Mouse (Mus musculus) forebrain, embryonic 15.5 days (tissue): ENCODE data around the gene Inpp5k. TPM values are rescaled to one million over a fixed set of nuclear protein-coding genes. Genes with fewer than 3 reads are reported as not detected.

Experiments used
- ATAC-seq: fragments of 200-750 bp; cut with Nextera tagmentation; replicated peaks from 2 replicates; pipeline ENCODE4 v1.8.0; 2017; ENCODE audit warnings: mild to moderate bottlenecking, moderate TSS enrichment, moderate library complexity
- H3K27ac ChIP-seq: fragments of 300-500 bp; sonication (generic); replicated peaks from 2 replicates; pipeline ENCODE4 v1.5.1; 2015; ENCODE audit warnings: mild to moderate bottlenecking, inconsistent platforms
- H3K27me3 ChIP-seq: fragments of 300-500 bp; sonication (generic); 2 replicates; pipeline ENCODE4 v1.6.1; 2015; ENCODE audit warnings: inconsistent platforms
- H3K36me3 ChIP-seq: fragments of 300-500 bp; sonication (generic); 2 replicates; pipeline ENCODE4 v1.6.1; 2015; ENCODE audit warnings: mild to moderate bottlenecking, inconsistent platforms
- H3K4me1 ChIP-seq: fragments of 300-500 bp; sonication (generic); 2 replicates; pipeline ENCODE4 v1.6.1; 2015; ENCODE audit warnings: inconsistent platforms
- H3K4me2 ChIP-seq: fragments of 300-500 bp; sonication (generic); replicated peaks from 2 replicates; pipeline ENCODE4 v1.6.1; 2015; ENCODE audit warnings: mild to moderate bottlenecking, inconsistent platforms
- H3K4me3 ChIP-seq: fragments of 300-500 bp; sonication (generic); 2 replicates; pipeline ENCODE4 v1.5.1; 2015; ENCODE audit warnings: mild to moderate bottlenecking, inconsistent platforms
- H3K9ac ChIP-seq: fragments of 300-500 bp; sonication (generic); replicated peaks from 2 replicates; pipeline ENCODE4 v1.6.1; 2015; ENCODE audit warnings: mild to moderate bottlenecking, inconsistent platforms
- H3K9me3 ChIP-seq: fragments of 300-500 bp; sonication (generic); 2 replicates; pipeline ENCODE4 v1.6.1; 2016; ENCODE audit warnings: inconsistent platforms
- WGBS: fragments of 180-500 bp; shearing (Covaris S2); methylation state at CpG from one replicate; pipeline ENCODE4 v1.1.7; 2015; ENCODE audit warnings: mixed read lengths; 5-methylcytosine and 5-hydroxymethylcytosine counted together
- polyA plus RNA-seq: library from polyadenylated mRNA; unstranded; fragments of >200 nt; fragmentation: Nextera tagmentation; extraction: Ambion mirVana; gene quantifications from 2 replicates; pipeline ENCODE4 v1.2.1, GENCODE M21; 2015

The Inpp5k gene
- polyA plus RNA-seq, 1 experiment from 2014 or later = 47.4 TPM

DNA sequence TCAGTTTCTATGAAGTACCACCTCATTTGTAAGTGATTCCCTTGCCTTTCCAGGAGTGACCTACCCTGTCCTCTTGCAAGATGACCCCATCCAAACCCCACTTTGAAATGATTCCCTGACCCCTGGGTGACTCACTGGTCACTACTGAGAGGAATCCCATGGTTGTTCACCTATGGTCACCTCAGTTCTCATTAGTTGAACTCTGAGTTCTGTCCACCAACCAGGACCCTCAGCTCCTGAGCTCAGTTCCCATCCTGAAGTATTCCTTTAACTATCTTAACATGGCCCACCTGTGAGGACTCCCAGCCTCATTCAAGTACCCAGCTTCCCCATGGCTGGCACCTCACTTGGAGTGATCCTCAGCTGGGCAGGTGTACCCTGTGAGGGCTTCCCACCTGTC, 27.1 kb downstream of the Inpp5k start:
- H3K27ac ChIP-seq = no peak overlapping the region
- no peak for ATAC-seq
- H3K9ac ChIP-seq = no peak overlapping the region
- H3K4me2 ChIP-seq = no peak overlapping the region
- peaks cover 16% of the 10 kb centered on the region for H3K27me3 ChIP-seq
- H3K4me1 ChIP-seq = peaks cover 32% of the 10 kb centered on the region
- H3K4me3 ChIP-seq = no peak overlapping the region
- peaks cover 3% of the 10 kb centered on the region; the same call in 1 of the 2 replicates for H3K36me3 ChIP-seq
- no peaks in the 10 kb centered on the region for H3K9me3 ChIP-seq

- H3K4me3 ChIP-seq = no peak overlapping the region
- peaks cover 3% of the 10 kb centered on the region; the same call in 1 of the 2 replicates for H3K36me3 ChIP-seq
- H3K9ac ChIP-seq = no peak overlapping the region
- peaks cover 31% of the 10 kb centered on the region for H3K4me1 ChIP-seq
- no peaks in the 10 kb centered on the region for H3K9me3 ChIP-seq
- no peak overlapping the region for H3K27ac ChIP-seq
- no peak overlapping the region for H3K4me2 ChIP-seq
- H3K27me3 ChIP-seq = peaks cover 11% of the 10 kb centered on the region
- 91% methylated on average over 13 of the region's 13 CpGs for WGBS
- ATAC-seq = no peak
Observed at GRCm38 (mm10) chr11:75658311-75658710, 27.5 kb downstream of the Inpp5k start.

- no peak overlapping the region for H3K4me3 ChIP-seq
- no peak overlapping the region for H3K27ac ChIP-seq
- no peak overlapping the region for H3K4me2 ChIP-seq
- ATAC-seq = no peak
- 84% methylated on average over 14 of the region's 14 CpGs for WGBS
- peaks cover 8% of the 10 kb centered on the region; the same call in 1 of the 2 replicates for H3K27me3 ChIP-seq
- H3K4me1 ChIP-seq = peaks cover 23% of the 10 kb centered on the region
- no peak overlapping the region for H3K9ac ChIP-seq
- H3K9me3 ChIP-seq = no peaks in the 10 kb centered on the region
- H3K36me3 ChIP-seq = peaks cover 3% of the 10 kb centered on the region; the same call in 1 of the 2 replicates
Observed at GRCm38 (mm10) chr11:75658996-75659750, 28.4 kb downstream of the Inpp5k start.

DNA sequence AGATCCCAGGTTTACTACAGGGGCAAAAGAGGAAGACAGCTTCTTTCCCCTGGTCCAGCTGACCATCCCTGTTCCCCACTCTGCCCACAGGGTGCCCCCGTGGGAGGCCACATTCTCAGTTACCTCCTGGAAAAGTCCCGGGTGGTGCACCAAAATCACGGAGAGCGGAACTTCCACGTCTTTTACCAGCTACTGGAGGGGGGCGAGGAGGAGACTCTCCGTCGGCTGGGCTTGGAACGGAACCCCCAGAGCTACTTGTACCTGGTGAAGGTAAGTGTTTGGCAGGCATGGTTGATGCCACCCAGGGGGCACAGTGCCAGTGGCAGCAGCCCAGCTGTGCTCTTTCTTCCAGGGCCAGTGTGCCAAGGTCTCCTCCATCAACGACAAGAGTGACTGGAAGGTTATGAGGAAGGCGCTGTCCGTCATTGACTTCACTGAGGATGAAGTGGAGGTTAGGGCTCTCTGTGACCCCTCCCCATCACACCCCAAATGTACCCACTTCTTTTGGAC, 29.3 kb downstream of the Inpp5k start:
- WGBS = 94% methylated on average over 12 of the region's 12 CpGs
- Histone ChIP-seq H3K4me3 (no peak overlapping the region), H3K9me3 (no peaks in the 10 kb centered on the region), H3K4me1 (peaks cover 19% of the 10 kb centered on the region), H3K36me3 (peaks cover 3% of the 10 kb centered on the region; the same call in 1 of the 2 replicates), H3K9ac (no peak overlapping the region), H3K4me2 (no peak overlapping the region), H3K27me3 (0 out of 2 replicates have a peak, but pooled peaks cover 4% of the 10 kb centered on the region), H3K27ac (no peak overlapping the region)
- ATAC-seq = no peak

DNA sequence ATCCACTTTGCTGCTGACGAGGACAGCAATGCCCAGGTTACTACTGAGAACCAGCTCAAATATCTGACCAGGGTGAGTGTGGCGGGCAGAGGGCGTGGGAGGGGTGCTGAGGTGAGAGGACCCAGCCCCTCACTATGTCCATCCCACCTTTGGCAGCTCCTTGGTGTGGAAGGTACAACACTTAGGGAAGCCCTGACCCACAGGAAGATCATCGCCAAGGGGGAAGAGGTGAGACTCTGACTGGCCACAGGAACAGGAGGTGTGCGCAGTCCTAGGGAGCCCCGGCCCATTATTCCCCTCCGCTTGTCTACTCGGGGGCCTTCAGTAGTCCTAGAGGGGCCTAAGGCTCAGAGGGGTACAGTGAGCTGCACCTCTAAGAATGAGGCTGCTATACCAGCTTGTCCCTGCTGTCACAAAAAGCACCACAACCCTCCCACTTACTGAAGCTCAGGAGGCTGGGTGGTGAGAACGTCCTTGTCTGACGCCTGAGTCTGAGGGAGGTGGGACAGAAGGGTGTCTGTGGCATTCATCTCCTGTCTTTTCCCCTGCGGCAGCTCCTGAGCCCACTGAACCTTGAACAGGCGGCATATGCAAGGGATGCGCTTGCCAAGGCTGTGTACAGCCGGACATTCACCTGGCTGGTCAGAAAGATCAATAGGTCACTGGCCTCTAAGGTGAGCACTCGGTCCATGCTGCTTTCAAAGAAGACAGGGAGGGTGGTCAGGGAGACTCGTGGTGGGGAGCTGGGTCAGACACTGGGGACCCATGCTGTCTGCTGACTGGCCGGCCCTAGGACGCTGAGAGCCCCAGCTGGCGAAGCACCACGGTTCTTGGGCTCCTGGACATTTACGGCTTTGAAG, 30.4 kb downstream of the Inpp5k start:
- H3K9ac ChIP-seq = no peak overlapping the region
- H3K27me3 ChIP-seq = no peaks in the 10 kb centered on the region
- no peak for ATAC-seq
- 91% methylated on average over 21 of the region's 21 CpGs for WGBS
- no peak overlapping the region for H3K4me3 ChIP-seq
- peaks cover 9% of the 10 kb centered on the region; the same call in 1 of the 2 replicates for H3K36me3 ChIP-seq
- no peak overlapping the region for H3K4me2 ChIP-seq
- no peak overlapping the region for H3K27ac ChIP-seq
- peaks cover 9% of the 10 kb centered on the region for H3K4me1 ChIP-seq
- H3K9me3 ChIP-seq = no peaks in the 10 kb centered on the region

- peaks cover 9% of the 10 kb centered on the region; the same call in 1 of the 2 replicates for H3K36me3 ChIP-seq
- H3K27me3 ChIP-seq = no peaks in the 10 kb centered on the region
- ATAC-seq = no peak
- H3K4me2 ChIP-seq = no peak overlapping the region
- 90% methylated on average over 7 of the region's 7 CpGs for WGBS
- no peak overlapping the region for H3K27ac ChIP-seq
- H3K4me3 ChIP-seq = no peak overlapping the region
- H3K9ac ChIP-seq = no peak overlapping the region
- H3K4me1 ChIP-seq = no peaks in the 10 kb centered on the region
- H3K9me3 ChIP-seq = no peaks in the 10 kb centered on the region
Observed at GRCm38 (mm10) chr11:75662131-75662530, 31.3 kb downstream of the Inpp5k start.

GRCm38 (mm10) chr11:75666296-75666695, 35.5 kb downstream of the Inpp5k start:
- no peaks in the 10 kb centered on the region for H3K9me3 ChIP-seq
- no peak for ATAC-seq
- no peak overlapping the region for H3K4me3 ChIP-seq
- H3K4me2 ChIP-seq = no peak overlapping the region
- H3K27ac ChIP-seq = no peak overlapping the region
- no peak overlapping the region for H3K9ac ChIP-seq
- 95% methylated on average over 6 of the region's 6 CpGs for WGBS
- H3K27me3 ChIP-seq = no peaks in the 10 kb centered on the region
- H3K36me3 ChIP-seq = peaks cover 19% of the 10 kb centered on the region; the same call in 1 of the 2 replicates
- H3K4me1 ChIP-seq = no peaks in the 10 kb centered on the region

GRCm38 (mm10) chr11:75668621-75669020, 37.8 kb downstream of the Inpp5k start:
- Histone ChIP-seq H3K9me3 (no peaks in the 10 kb centered on the region), H3K9ac (no peak overlapping the region), H3K36me3 (peaks cover 27% of the 10 kb centered on the region; the same call in 1 of the 2 replicates), H3K4me3 (no peak overlapping the region), H3K27ac (no peak overlapping the region), H3K27me3 (no peaks in the 10 kb centered on the region), H3K4me2 (no peak overlapping the region), H3K4me1 (no peaks in the 10 kb centered on the region)
- no peak for ATAC-seq
- 91% methylated on average over 3 of the region's 3 CpGs for WGBS

GRCm38 (mm10) chr11:75669176-75669852, 38.5 kb downstream of the Inpp5k start:
- H3K9me3 ChIP-seq = no peaks in the 10 kb centered on the region
- H3K4me2 ChIP-seq = no peak overlapping the region
- H3K4me1 ChIP-seq = no peaks in the 10 kb centered on the region
- H3K27me3 ChIP-seq = no peaks in the 10 kb centered on the region
- no peak overlapping the region for H3K27ac ChIP-seq
- no peak for ATAC-seq
- H3K9ac ChIP-seq = no peak overlapping the region
- 88% methylated on average over 11 of the region's 11 CpGs for WGBS
- no peak overlapping the region for H3K4me3 ChIP-seq
- H3K36me3 ChIP-seq = peaks cover 27% of the 10 kb centered on the region; the same call in 1 of the 2 replicates

DNA sequence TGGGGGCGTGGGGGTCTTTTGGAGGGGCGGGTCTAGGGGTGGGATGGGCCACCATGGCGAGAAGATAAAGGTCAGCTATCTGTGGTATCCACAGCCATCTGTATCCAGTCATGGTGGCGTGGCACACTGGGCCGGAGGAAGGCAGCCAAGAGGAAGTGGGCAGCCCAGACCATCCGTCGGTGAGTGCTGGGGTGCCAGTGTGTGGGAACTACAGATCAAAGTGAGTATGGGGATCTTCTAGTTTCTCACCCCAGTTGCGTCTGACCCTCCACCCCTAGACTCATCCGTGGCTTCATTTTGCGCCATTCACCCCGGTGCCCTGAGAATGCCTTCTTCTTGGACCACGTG, 39.0 kb downstream of the Inpp5k start:
- Histone ChIP-seq H3K4me2 (no peak overlapping the region), H3K27ac (no peak overlapping the region), H3K9me3 (no peaks in the 10 kb centered on the region), H3K4me3 (no peak overlapping the region), H3K27me3 (no peaks in the 10 kb centered on the region), H3K36me3 (peaks cover 27% of the 10 kb centered on the region; the same call in 1 of the 2 replicates), H3K9ac (no peak overlapping the region), H3K4me1 (no peaks in the 10 kb centered on the region)
- WGBS = 91% methylated on average over 12 of the region's 12 CpGs
- ATAC-seq = no peak

- no peak overlapping the region for H3K4me3 ChIP-seq
- WGBS = 88% methylated on average over 22 of the region's 22 CpGs
- H3K4me2 ChIP-seq = no peak overlapping the region
- no peak overlapping the region for H3K9ac ChIP-seq
- no peaks in the 10 kb centered on the region for H3K4me1 ChIP-seq
- no peak overlapping the region for H3K27ac ChIP-seq
- no peaks in the 10 kb centered on the region for H3K27me3 ChIP-seq
- H3K36me3 ChIP-seq = peaks cover 21% of the 10 kb centered on the region; the same call in 1 of the 2 replicates
- no peaks in the 10 kb centered on the region for H3K9me3 ChIP-seq
- no peak for ATAC-seq
Observed at GRCm38 (mm10) chr11:75671426-75672180, 40.8 kb downstream of the Inpp5k start.
